Mouse (Mus musculus) midbrain, embryonic 15.5 days (tissue): ENCODE measurements around the gene Pitpnc1. TPM values are rescaled to one million over a fixed set of nuclear protein-coding genes. Genes with fewer than 3 reads are reported as not detected.

Experiments
- ATAC-seq: fragments of 200-750 bp; cut with Nextera tagmentation; replicated peaks from 2 replicates; pipeline ENCODE4 v1.8.0; 2017; ENCODE audit warnings: moderate TSS enrichment
- H3K27ac ChIP-seq: fragments of 300-500 bp; sonication (generic); 2 replicates; pipeline ENCODE4 v1.5.1; 2015; ENCODE audit warnings: mild to moderate bottlenecking, inconsistent platforms
- H3K27me3 ChIP-seq: fragments of 300-500 bp; sonication (generic); replicated peaks from 2 replicates; pipeline ENCODE4 v1.6.1; 2015; ENCODE audit warnings: inconsistent platforms
- H3K36me3 ChIP-seq: fragments of 300-500 bp; sonication (generic); replicated peaks from 2 replicates; pipeline ENCODE4 v1.6.1; 2015; ENCODE audit warnings: inconsistent platforms
- H3K4me1 ChIP-seq: fragments of 300-500 bp; sonication (generic); 2 replicates; pipeline ENCODE4 v1.6.1; 2015; ENCODE audit warnings: inconsistent platforms
- H3K4me2 ChIP-seq: fragments of 300-500 bp; sonication (generic); 2 replicates; pipeline ENCODE4 v1.6.1; 2015; ENCODE audit warnings: inconsistent platforms, mild to moderate bottlenecking, moderate library complexity
- H3K4me3 ChIP-seq: fragments of 300-500 bp; sonication (generic); 2 replicates; pipeline ENCODE4 v1.5.1; 2015; ENCODE audit warnings: mild to moderate bottlenecking, inconsistent platforms
- H3K9ac ChIP-seq: fragments of 300-500 bp; sonication (generic); 2 replicates; pipeline ENCODE4 v1.6.1; 2015; ENCODE audit warnings: mild to moderate bottlenecking, inconsistent platforms
- H3K9me3 ChIP-seq: fragments of 300-500 bp; sonication (generic); 2 replicates; pipeline ENCODE4 v1.6.1; 2016; ENCODE audit warnings: inconsistent platforms
- WGBS: fragments of 180-500 bp; shearing (Covaris S2); methylation state at CpG from one replicate; pipeline ENCODE4 v1.1.7; 2015; ENCODE audit warnings: mixed read lengths; 5-methylcytosine and 5-hydroxymethylcytosine counted together
- polyA plus RNA-seq: library from polyadenylated mRNA; unstranded; fragments of >200 nt; fragmentation: Nextera tagmentation; extraction: Ambion mirVana; gene quantifications from 2 replicates; pipeline ENCODE4 v1.2.1, GENCODE M21; 2015

Pitpnc1 gene
- polyA plus RNA-seq, 1 experiment from 2014 or later = 43.7 TPM

DNA sequence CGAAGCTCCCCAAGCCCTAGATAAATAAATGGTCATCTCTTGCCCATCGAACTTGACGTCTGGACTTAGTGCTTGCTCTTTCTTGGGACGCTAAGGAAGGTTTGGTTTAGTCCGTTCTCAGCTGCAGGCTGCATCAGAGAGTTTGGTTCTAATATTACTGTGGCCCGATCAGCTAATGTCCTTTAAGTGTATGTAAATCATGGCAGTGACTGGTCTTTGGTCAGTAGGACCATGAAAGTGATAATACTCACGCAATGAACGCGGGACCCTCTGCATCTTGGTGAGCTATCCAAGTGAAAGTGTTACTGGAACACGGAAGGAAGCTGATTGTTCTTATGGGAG lies 9.3 kb upstream of the Pitpnc1 start:
- H3K4me2 ChIP-seq = peak overlapping the region; percentile 96
- H3K9ac ChIP-seq = peak overlapping the region; percentile 96
- peak overlapping the region; percentile 82 for H3K27ac ChIP-seq
- under 1% methylated on average over 10 of the region's 10 CpGs for WGBS
- ATAC-seq = 0 out of 2 replicates have a peak, but pooled peaks have one; percentile 5
- peak overlapping the region; percentile 90 for H3K4me3 ChIP-seq
- H3K4me1 ChIP-seq = peaks cover 24% of the 10 kb centered on the region
- H3K36me3 ChIP-seq = no peaks in the 10 kb centered on the region
- H3K27me3 ChIP-seq = no peaks in the 10 kb centered on the region
- no peaks in the 10 kb centered on the region for H3K9me3 ChIP-seq

DNA sequence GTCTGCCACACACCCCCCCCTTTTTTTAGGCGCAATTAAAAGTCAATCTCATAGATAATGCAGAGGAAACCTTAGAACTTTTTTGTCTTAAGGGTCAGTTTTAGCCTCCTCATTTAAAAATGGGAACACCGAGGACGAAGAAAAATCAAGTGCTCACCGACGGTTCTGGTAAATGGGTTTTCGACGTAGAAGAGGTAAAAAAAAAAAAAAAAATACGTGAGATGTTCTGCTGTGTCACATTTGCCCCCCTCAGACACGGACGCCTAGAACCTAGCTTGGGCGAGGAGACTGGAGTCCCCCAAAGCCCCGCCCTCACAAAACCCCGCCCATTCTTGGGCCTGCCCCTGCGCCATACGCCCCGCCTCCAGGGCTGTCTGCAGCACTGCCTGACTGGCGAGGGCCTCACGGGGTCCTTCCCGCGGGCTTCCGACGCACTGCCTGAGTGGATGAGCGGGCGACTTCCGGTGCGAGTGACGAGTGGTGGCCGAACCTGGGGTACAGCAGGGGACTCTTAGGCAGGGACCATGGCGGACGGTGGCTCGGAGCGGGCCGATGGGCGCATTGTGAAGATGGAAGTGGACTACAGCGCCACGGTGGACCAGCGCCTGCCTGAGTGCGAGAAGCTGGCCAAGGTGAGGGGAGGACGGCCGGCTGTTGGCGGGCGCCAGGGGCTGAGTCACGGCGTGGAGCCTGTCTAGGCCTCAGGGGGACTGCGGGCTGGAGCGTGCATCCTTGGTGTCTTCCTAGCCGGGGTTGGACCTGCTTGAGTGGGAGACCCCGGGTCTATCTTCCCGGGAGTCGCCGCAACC lies 8.8 kb upstream of the Pitpnc1 start, which contains the start of gene Psmd12:
TSS of gene Psmd12 (plus strand) at position 432 of the 809 bp plus-strand sequence.
- under 1% methylated on average over 49 of the region's 51 CpGs for WGBS
- Histone ChIP-seq H3K36me3 (no peaks in the 10 kb centered on the region), H3K27me3 (no peaks in the 10 kb centered on the region), H3K27ac (peak within 1 kb of the TSS; percentile 82), H3K4me2 (peak within 1 kb of the TSS; percentile 96), H3K4me1 (peaks cover 24% of the 10 kb centered on the region), H3K9me3 (no peaks in the 10 kb centered on the region), H3K9ac (peak within 1 kb of the TSS; percentile 96), H3K4me3 (peak within 1 kb of the TSS; percentile 90)
- ATAC-seq = peak; percentile 98

DNA sequence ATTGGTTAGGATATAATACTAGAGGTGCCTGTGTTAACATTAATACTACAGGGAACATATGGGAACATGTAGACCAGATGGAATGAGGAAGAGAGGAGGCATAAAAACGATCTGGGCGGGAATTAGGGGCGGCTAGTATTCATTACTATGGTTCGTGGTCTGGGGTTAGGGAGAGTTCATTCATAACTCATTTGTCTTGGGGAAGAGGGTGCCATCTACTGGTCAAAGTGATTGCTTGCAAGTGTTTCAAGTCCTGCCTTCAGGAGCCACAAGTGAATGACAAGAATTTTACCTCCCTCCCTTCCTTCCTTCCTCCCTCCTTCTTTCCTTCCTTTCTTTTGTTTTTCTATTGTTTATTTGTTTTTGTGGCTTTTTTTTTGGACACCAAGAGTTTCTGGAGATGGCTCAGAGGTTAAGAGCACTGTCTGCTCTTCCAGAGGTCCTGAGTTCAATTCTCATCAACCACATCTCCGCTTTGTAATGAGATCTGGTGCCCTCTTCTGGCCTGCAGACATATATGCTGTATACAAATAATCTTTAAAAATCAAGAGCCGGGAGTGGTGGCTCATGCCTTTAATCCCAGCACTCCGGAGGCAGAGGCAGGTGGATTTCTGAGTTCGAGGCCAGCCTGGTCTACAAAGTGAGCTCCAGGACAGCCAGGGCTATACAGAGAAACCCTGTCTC lies 2.8 kb upstream of the Pitpnc1 start:
- Histone ChIP-seq H3K4me2 (no peak overlapping the region), H3K27me3 (no peaks in the 10 kb centered on the region), H3K27ac (no peak overlapping the region), H3K9ac (no peak overlapping the region), H3K4me1 (peaks cover 19% of the 10 kb centered on the region), H3K9me3 (no peaks in the 10 kb centered on the region), H3K4me3 (no peak overlapping the region), H3K36me3 (no peaks in the 10 kb centered on the region)
- WGBS = 23% methylated on average over 8 of the region's 8 CpGs
- no peak for ATAC-seq

DNA sequence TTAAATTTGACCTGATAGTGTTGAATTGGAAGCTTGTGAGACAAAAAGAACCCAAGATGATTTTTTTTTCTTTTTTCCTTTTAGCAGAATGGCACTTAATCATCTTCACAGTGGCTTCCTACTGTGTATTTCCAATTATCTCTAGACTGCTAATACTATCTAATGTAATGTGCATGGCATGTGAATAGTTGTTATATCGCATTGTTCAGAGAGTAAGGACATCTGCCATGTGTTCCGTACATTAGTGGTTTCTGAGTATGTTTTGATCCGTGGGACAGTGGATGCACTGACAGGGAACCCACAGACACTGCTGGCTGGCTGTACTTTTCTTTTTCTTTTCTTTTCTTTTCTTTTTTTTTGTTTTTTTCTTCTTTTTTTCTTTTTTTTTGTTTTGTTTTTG lies 1.8 kb upstream of the Pitpnc1 start:
- Histone ChIP-seq H3K4me1 (peaks cover 23% of the 10 kb centered on the region), H3K4me3 (no peak overlapping the region), H3K36me3 (no peaks in the 10 kb centered on the region), H3K9me3 (no peaks in the 10 kb centered on the region), H3K9ac (no peak overlapping the region), H3K4me2 (no peak overlapping the region), H3K27ac (no peak overlapping the region), H3K27me3 (no peaks in the 10 kb centered on the region)
- no peak for ATAC-seq
- WGBS = 88% methylated on average over 3 of the region's 3 CpGs

DNA sequence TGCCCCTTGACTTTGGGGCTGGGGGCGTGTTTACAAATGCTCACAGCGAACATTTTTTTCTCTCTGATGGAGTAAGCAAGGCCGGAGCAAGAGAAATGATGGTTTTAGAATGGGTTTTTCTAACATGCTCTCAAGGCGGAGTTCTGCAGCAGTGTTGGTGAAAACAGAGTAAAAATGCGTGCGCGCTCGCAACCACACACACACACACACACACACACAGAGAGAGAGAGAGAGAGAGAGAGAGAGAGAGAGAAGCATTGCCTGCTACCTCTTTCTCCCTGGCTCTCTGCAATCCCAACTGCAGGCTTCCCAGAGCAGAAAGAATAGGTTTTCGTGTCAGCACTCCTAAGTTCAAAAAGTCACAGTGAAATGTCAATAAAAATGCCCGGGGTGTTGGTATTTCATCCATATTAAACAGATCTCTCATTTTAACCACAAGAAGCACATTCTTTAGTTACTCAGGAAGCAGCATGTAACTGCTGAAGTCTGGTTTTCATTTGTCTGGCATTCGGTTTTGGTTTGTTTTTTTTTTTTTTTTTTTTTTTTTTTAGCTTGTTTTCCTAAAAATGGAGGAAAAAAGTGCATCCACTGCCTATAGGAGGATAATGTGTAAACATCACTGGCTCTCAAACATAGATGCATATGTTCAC lies 697 bp upstream of the Pitpnc1 start:
- no peaks in the 10 kb centered on the region for H3K9me3 ChIP-seq
- peak overlapping the region; percentile 85 for H3K9ac ChIP-seq
- H3K27me3 ChIP-seq = no peaks in the 10 kb centered on the region
- H3K4me2 ChIP-seq = peak overlapping the region; percentile 63
- no peaks in the 10 kb centered on the region for H3K36me3 ChIP-seq
- peaks cover 27% of the 10 kb centered on the region for H3K4me1 ChIP-seq
- peak overlapping the region; percentile 89 for H3K27ac ChIP-seq
- H3K4me3 ChIP-seq = peak overlapping the region; percentile 83
- ATAC-seq = no peak
- 4% methylated on average over 11 of the region's 11 CpGs for WGBS

DNA sequence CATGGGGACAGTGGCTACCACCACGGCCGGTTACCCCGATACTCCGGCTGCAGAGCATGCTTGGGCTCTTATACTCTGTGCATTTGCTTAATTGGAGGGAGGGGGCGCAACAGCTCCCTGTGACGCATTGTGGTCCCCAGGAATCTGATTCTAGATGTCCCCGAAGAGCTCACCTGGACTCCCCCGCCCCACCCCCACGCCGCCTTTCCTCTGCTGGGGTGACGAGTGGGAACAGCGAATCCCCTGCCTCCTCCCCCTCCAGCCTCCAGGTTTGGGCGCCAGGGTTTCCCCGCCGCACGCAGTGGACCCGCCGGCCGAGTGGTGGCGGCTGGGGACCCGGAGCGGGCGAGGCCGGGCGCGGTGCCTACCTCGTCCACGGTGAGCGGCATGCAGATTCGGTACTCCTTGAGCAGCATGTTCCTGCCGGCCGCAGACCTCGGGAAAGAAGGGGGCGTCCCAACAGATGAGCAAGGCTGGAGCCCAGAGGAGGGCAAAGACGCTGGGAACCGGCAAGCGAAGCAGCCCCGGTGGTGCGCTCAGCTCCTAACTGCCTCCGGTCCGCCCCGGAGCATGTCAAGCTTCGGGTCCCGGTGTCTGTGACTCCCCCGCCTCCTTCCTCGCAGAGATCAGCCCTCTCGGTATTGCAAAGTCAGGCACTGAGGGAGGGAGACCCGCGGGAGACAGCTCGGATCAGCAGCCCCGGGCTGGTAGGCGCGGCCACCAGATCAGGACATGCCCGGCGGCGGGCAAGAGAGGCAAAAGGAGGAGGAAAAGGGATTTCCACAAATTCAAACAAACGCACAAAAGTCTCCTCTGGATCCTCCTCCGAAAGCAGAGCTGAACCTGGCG lies 752 bp downstream of the Pitpnc1 start:
- WGBS = under 1% methylated on average over 59 of the region's 59 CpGs
- peak overlapping the region; percentile 89 for H3K27ac ChIP-seq

DNA sequence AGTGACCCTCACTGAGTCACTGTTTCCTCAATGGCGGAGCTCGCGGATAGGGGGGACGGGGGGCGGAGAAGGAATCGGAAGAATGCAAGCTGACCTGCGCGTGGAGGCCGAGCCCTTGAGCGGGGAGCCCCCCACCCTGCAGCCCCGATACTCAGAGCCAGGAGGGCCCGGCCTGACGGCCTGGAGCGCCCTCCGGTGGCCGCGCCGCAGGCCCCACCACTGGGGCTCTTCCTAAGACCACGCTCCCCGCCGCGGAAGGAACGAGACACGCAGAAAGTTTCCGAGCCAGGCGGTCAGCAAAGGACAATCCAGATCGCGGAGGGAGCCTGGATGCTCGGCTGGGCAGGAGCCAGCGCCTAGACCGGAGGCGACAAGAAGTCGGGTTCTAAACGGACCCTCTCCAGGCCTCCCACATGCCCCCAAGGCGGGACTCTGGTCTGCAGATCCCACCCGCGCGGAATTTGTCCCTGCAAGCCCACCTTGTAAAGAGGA lies 1.4 kb downstream of the Pitpnc1 start:
- WGBS = 1% methylated on average over 35 of the region's 38 CpGs
- peak overlapping the region; percentile 63 for H3K4me2 ChIP-seq
- no peaks in the 10 kb centered on the region for H3K36me3 ChIP-seq
- H3K4me3 ChIP-seq = peak overlapping the region; percentile 83
- peak; percentile 89 for ATAC-seq
- H3K27me3 ChIP-seq = no peaks in the 10 kb centered on the region
- peak overlapping the region; percentile 85 for H3K9ac ChIP-seq
- peaks cover 27% of the 10 kb centered on the region for H3K4me1 ChIP-seq
- peak overlapping the region; percentile 89 for H3K27ac ChIP-seq
- no peaks in the 10 kb centered on the region for H3K9me3 ChIP-seq

More for the DNA sequence above, 752 bp downstream of the Pitpnc1 start:
- H3K4me3 ChIP-seq = peak overlapping the region; percentile 83
- peak overlapping the region; percentile 85 for H3K9ac ChIP-seq
- no peaks in the 10 kb centered on the region for H3K36me3 ChIP-seq
- peak overlapping the region; percentile 63 for H3K4me2 ChIP-seq
- no peaks in the 10 kb centered on the region for H3K27me3 ChIP-seq
- H3K4me1 ChIP-seq = peaks cover 27% of the 10 kb centered on the region
- ATAC-seq = peak; percentile 73
- no peaks in the 10 kb centered on the region for H3K9me3 ChIP-seq

DNA sequence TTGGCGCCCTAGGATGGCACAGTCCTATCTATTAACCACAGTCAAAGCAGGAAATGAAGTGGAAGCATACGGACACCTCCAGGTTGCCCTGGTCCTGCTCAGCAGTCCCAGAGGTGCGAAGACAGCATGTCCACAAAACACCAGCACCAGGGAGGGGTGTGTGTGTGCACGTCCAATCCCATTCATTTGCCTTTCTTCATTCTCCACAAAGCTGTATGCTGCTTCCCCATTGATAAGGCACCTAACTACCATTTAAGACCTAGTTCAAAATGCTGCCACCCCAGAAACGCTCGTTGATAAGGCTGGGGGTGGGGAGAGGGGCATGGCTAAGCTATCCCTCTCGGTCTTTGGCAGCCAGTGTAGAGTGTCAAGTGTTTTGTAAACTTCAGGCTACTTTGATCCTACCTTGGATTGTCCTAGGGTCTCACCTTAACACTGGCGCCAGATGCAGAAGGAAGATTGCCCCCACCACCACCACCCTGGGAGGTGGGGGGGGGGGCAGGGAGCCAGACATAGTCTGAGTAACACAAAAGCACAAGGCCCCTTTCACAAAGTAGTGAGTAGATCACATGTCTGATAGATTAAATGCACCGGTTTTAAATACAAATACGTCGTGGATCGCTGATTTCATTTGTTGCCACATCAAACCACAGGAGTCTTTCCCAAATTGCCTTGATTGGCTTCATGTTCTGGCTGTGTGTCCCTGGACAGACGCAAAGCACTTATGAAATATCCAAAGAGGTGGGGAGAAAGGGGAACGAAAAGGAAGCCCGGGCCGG lies 2.1 kb downstream of the Pitpnc1 start:
- Histone ChIP-seq H3K27ac (peak overlapping the region; percentile 89), H3K4me3 (peak overlapping the region; percentile 83), H3K4me1 (peaks cover 27% of the 10 kb centered on the region), H3K4me2 (peak overlapping the region; percentile 63), H3K9me3 (no peaks in the 10 kb centered on the region), H3K9ac (peak overlapping the region; percentile 85), H3K36me3 (no peaks in the 10 kb centered on the region), H3K27me3 (no peaks in the 10 kb centered on the region)
- WGBS = 18% methylated on average over 16 of the region's 16 CpGs
- ATAC-seq = no peak; the same call in 1 of the 2 replicates

DNA sequence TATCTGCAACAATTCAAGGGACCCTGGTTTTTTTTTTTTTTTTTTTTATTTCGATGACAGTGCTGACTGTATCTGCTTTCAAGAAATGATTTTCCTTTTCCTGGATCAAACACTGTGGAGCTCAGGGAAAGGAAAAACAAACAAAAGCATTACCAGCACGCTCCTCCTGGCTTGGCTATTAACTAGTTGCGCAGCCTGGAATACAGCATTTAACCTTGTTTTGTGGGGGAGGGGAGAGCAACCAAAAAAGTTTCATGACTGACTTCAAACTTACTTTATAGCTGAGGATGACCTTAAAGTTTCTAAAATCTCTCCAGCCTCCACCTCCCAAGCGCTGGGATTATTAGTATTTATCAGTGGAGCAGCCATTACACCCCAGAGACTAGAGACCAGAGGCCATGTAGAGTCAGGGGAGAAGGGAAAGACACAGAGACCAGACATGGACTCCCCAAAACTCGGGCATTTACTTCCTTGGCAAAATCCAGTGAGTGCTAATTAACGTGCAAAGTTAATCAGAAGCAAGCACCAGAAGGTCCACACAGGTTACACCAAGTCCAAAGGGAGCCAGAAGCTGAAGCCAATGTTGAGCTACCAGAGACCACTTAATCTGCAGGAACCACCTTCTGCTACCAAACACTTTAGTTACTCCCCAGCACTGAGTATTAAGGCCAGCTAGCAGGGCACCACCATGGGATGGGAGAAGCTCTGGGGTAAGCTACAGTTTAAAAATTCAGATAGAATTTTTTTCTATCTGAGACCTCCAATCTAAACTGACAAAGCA lies 3.7 kb downstream of the Pitpnc1 start:
- no peak overlapping the region for H3K27ac ChIP-seq
- H3K4me2 ChIP-seq = no peak overlapping the region
- H3K9ac ChIP-seq = no peak overlapping the region
- no peaks in the 10 kb centered on the region for H3K36me3 ChIP-seq
- H3K27me3 ChIP-seq = no peaks in the 10 kb centered on the region
- no peak overlapping the region for H3K4me3 ChIP-seq
- H3K4me1 ChIP-seq = peaks cover 23% of the 10 kb centered on the region
- ATAC-seq = no peak
- 77% methylated on average over 6 of the region's 6 CpGs for WGBS
- H3K9me3 ChIP-seq = no peaks in the 10 kb centered on the region

DNA sequence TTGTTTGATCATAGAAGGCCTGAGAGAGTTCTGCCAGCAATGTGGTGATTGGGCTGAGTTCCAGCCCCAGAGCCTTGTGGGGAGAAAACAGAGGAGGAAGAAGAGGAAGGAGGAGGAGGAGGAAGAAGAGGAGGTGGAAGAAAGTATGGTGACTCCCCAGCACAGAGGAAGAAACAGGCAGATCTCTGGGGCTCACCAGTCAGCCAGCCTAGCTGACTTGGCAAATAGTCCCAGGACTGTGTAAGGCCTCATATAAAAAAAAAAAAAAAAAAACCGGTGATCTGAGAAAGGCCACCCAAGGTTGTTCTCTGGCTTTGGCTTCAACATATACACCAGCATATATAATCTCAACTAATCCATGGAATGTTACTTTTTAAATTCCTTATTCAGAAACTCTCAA lies 4.5 kb downstream of the Pitpnc1 start:
- no peak for ATAC-seq
- H3K4me1 ChIP-seq = peaks cover 16% of the 10 kb centered on the region
- WGBS = 64% methylated on average over 1 of the region's 1 CpGs
- H3K27ac ChIP-seq = no peak overlapping the region
- H3K9me3 ChIP-seq = no peaks in the 10 kb centered on the region
- H3K36me3 ChIP-seq = no peaks in the 10 kb centered on the region
- no peaks in the 10 kb centered on the region for H3K27me3 ChIP-seq
- H3K9ac ChIP-seq = no peak overlapping the region
- no peak overlapping the region for H3K4me2 ChIP-seq
- no peak overlapping the region for H3K4me3 ChIP-seq
